Mouse (Mus musculus): ENCODE measurements around the gene Rhox10. TPM values are rescaled to one million over a fixed set of nuclear protein-coding genes. Genes with fewer than 3 reads are reported as not detected.

Gene Rhox10
- total and polyA plus RNA-seq, 2 experiments from 2014 or later: not detected

DNA sequence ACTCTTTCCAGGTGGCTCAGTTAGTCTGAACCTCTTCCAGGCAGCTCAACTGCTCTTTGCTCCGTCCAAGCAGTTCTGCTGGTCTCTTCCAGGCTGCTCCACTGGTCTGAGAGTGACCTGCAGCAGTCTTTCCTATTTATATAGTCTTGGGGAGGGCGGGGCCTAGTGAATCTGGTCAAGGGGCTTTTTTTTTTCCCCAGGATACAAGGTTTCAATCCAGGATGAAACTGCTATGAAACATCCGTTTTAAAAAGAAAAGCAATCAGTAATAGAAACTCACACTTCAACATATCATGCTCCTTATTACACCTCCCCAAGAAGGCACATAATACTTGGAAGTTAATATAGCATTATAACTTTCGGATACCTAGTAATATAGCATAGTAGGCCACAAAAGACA, 44.5 kb downstream of the Rhox10 start, which contains the start of gene Rhox12:
Gene Rhox12, minus strand, starts transcription at position 101 of the 400 bp plus-strand sequence.
- H3K36me3 ChIP-seq (ENCODE audit: insufficient read depth): no peaks in the 10 kb centered on the region

DNA sequence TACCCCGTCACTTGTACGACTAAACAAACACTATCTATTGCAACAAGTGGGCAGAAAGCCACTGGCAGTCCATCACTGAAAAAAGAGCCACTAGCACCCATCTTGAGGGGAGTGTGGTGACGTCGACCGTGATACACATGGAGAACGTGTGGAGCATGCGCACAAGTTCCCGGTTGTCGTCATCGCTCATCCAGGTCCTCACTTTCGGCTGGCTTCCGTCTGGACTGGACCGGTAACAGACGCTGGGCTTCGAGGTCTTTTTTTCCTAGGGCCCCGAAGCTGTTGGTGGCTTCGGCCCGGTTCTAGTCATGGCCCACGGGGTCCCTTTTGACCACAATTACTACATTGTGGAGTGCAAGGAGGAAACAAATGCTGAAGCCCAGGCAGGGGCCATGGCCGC, 54.7 kb downstream of the Rhox10 start, which contains the start of gene Rhox13:
Gene Rhox13, plus strand, starts transcription at position 238 of the 400 bp plus-strand sequence.
- 94% methylated on average over 20 of the region's 20 CpGs for WGBS

More for the DNA sequence above, 44.5 kb downstream of the Rhox10 start, which contains the start of gene Rhox12:
- no peak within 1 kb of the TSS for H3K9ac ChIP-seq
- no peak within 1 kb of the TSS for H3K27ac ChIP-seq (ENCODE audit: low read depth, low read length)
- DNase-seq (no peak), ATAC-seq (no peak)
- TF ChIP-seq CTCF (IDR thresholded peaks at IDR 0.05; ENCODE audit: low read depth): no peak
- no peak within 1 kb of the TSS for H3K4me2 ChIP-seq (ENCODE audit: low read depth)
- H3K9me3 ChIP-seq (ENCODE audit: low read length): no peaks in the 10 kb centered on the region
- H3K27me3 ChIP-seq (ENCODE audit: insufficient read depth, low read length): no peaks in the 10 kb centered on the region
- no peak within 1 kb of the TSS for H3K4me3 ChIP-seq (ENCODE audit: low read depth, low read length)
- WGBS: 83% methylated on average over 4 of the region's 4 CpGs
- no peaks in the 10 kb centered on the region for H3K4me1 ChIP-seq (ENCODE audit: insufficient read depth)

More for the DNA sequence above, 54.7 kb downstream of the Rhox10 start, which contains the start of gene Rhox13:
- Histone ChIP-seq H3K36me3 (ENCODE audit: insufficient read depth) (no peaks in the 10 kb centered on the region), H3K4me3 (ENCODE audit: low read depth, low read length) (no peak within 1 kb of the TSS), H3K9me3 (ENCODE audit: low read length) (no peaks in the 10 kb centered on the region), H3K4me1 (ENCODE audit: insufficient read depth) (no peaks in the 10 kb centered on the region), H3K27ac (ENCODE audit: low read depth, low read length) (no peak within 1 kb of the TSS), H3K27me3 (ENCODE audit: insufficient read depth, low read length) (no peaks in the 10 kb centered on the region), H3K9ac (no peak within 1 kb of the TSS), H3K4me2 (ENCODE audit: low read depth) (no peak within 1 kb of the TSS)
- ATAC-seq (no peak), DNase-seq (no peak)
- no peak for TF ChIP-seq CTCF (IDR thresholded peaks at IDR 0.05; ENCODE audit: low read depth)

Other genes with a start within 250 kb of the Rhox10 start
- not detected in 2 replicates for gene Rhox6, start 239.6 kb upstream of the Rhox10 start, total RNA-seq (2014; rRNA removed)
- not detected in 2 replicates for gene Rhox6, start 239.6 kb upstream of the Rhox10 start, polyA plus RNA-seq (2015; fragmentation: Nextera tagmentation; extraction: Ambion mirVana)
- not detected in 2 replicates for gene Rhox7a, start 234.8 kb upstream of the Rhox10 start, total RNA-seq (2014; rRNA removed)
- not detected in 2 replicates for gene Rhox7a, start 234.8 kb upstream of the Rhox10 start, polyA plus RNA-seq (2015; fragmentation: Nextera tagmentation; extraction: Ambion mirVana)
- not detected in 2 replicates for gene Rhox8, start 187.5 kb upstream of the Rhox10 start, total RNA-seq (2014; rRNA removed)
- not detected in 2 replicates for gene Rhox8, start 187.5 kb upstream of the Rhox10 start, polyA plus RNA-seq (2015; fragmentation: Nextera tagmentation; extraction: Ambion mirVana)
- gene Rhox7b, start 169.2 kb upstream of the Rhox10 start, total RNA-seq (2014; rRNA removed): not detected in 2 replicates
- gene Rhox7b, start 169.2 kb upstream of the Rhox10 start, polyA plus RNA-seq (2015; fragmentation: Nextera tagmentation; extraction: Ambion mirVana): not detected in 2 replicates
- not detected in 2 replicates for gene Rhox9, start 164.7 kb upstream of the Rhox10 start, total RNA-seq (2014; rRNA removed)
- gene Rhox9, start 164.7 kb upstream of the Rhox10 start, polyA plus RNA-seq (2015; fragmentation: Nextera tagmentation; extraction: Ambion mirVana): not detected in 2 replicates
- gene Btg1-ps1, start 47.7 kb upstream of the Rhox10 start, total RNA-seq (2014; rRNA removed): not detected in 2 replicates
- not detected in 2 replicates for gene Btg1-ps1, start 47.7 kb upstream of the Rhox10 start, polyA plus RNA-seq (2015; fragmentation: Nextera tagmentation; extraction: Ambion mirVana)
- not detected in 2 replicates for gene Btg1-ps2, start 23.4 kb upstream of the Rhox10 start, total RNA-seq (2014; rRNA removed)
- gene Btg1-ps2, start 23.4 kb upstream of the Rhox10 start, polyA plus RNA-seq (2015; fragmentation: Nextera tagmentation; extraction: Ambion mirVana): not detected in 2 replicates
- not detected in 2 replicates for gene Rhox11, start 18.7 kb downstream of the Rhox10 start, total RNA-seq (2014; rRNA removed)
- not detected in 2 replicates for gene Rhox11, start 18.7 kb downstream of the Rhox10 start, polyA plus RNA-seq (2015; fragmentation: Nextera tagmentation; extraction: Ambion mirVana)
- gene Rhox12, start 44.4 kb downstream of the Rhox10 start, total RNA-seq (2014; rRNA removed): not detected in 2 replicates
- not detected in 2 replicates for gene Rhox12, start 44.4 kb downstream of the Rhox10 start, polyA plus RNA-seq (2015; fragmentation: Nextera tagmentation; extraction: Ambion mirVana)
- not detected in 2 replicates for gene Rhox13, start 54.7 kb downstream of the Rhox10 start, total RNA-seq (2014; rRNA removed)
- gene Rhox13, start 54.7 kb downstream of the Rhox10 start, polyA plus RNA-seq (2015; fragmentation: Nextera tagmentation; extraction: Ambion mirVana): not detected in 2 replicates
- gene Zbtb33, start 123.3 kb downstream of the Rhox10 start, total RNA-seq (2014; rRNA removed): 32.4 and 37.7 TPM in 2 replicates
- 4.2 and 4.8 TPM in 2 replicates for gene Zbtb33, start 123.3 kb downstream of the Rhox10 start, polyA plus RNA-seq (2015; fragmentation: Nextera tagmentation; extraction: Ambion mirVana)
- gene Tmem255a, start 186.0 kb downstream of the Rhox10 start, total RNA-seq (2014; rRNA removed): 12.1 and 20.7 TPM in 2 replicates
- 13.0 and 17.5 TPM in 2 replicates for gene Tmem255a, start 186.0 kb downstream of the Rhox10 start, polyA plus RNA-seq (2015; fragmentation: Nextera tagmentation; extraction: Ambion mirVana)
- 0.15 TPM in 1 of 2 replicates, not detected in the other for gene Atp1b4, start 249.7 kb downstream of the Rhox10 start, total RNA-seq (2014; rRNA removed)
- not detected in 2 replicates for gene Atp1b4, start 249.7 kb downstream of the Rhox10 start, polyA plus RNA-seq (2015; fragmentation: Nextera tagmentation; extraction: Ambion mirVana)

Data from forebrain, postnatal 0 days (tissue).